Mouse (Mus musculus) large intestine, adult 2 months (tissue): Measurements from ENCODE around the gene 4930447C04Rik. TPM values are rescaled to one million over a fixed set of nuclear protein-coding genes. Genes with fewer than 3 reads are reported as not detected.

Source experiments
- DNase-seq: peaks from one replicate; pipeline ENCODE4 v3.0.0-alpha.2; 2012; ENCODE audit warnings: low read depth, low spot score
- WGBS: fragments of 180-500 bp; shearing (Covaris S2); methylation state at CpG from one replicate; pipeline ENCODE4 v1.1.7; 2018; 5-methylcytosine and 5-hydroxymethylcytosine counted together
- polyA plus RNA-seq: library from polyadenylated mRNA; depleted of rRNA; stranded (reverse); fragments of >200 nt; gene quantifications from 2 replicates; pipeline ENCODE4 v1.2.3, GENCODE M21; 2012; rRNA removed

Gene 4930447C04Rik
- polyA plus RNA-seq, 1 experiment = not detected

GRCm38 (mm10) chr12:72843973-72844620 lies 96.5 kb downstream of the 4930447C04Rik start:
- WGBS = 6% methylated on average over 12 of the region's 12 CpGs
- peak; percentile 82 for DNase-seq

- WGBS = 42% methylated on average over 4 of the region's 4 CpGs
- DNase-seq = no peak
Measured at GRCm38 (mm10) chr12:72843555-72843954, 97.0 kb downstream of the 4930447C04Rik start.

GRCm38 (mm10) chr12:72843135-72843534 lies 97.4 kb downstream of the 4930447C04Rik start:
- no peak for DNase-seq
- WGBS = 75% methylated on average over 4 of the region's 4 CpGs

GRCm38 (mm10) chr12:72841500-72841899 lies 99.1 kb downstream of the 4930447C04Rik start:
- no peak for DNase-seq
- WGBS = 97% methylated on average over 1 of the region's 1 CpGs

- WGBS = 86% methylated on average over 4 of the region's 4 CpGs
- no peak for DNase-seq
Measured at GRCm38 (mm10) chr12:72837302-72837701, 103.3 kb downstream of the 4930447C04Rik start.

GRCm38 (mm10) chr12:72835518-72836015 lies 105.0 kb downstream of the 4930447C04Rik start:
- WGBS = 73% methylated on average over 8 of the region's 8 CpGs
- no peak for DNase-seq

- WGBS = 77% methylated on average over 14 of the region's 14 CpGs
Measured at GRCm38 (mm10) chr12:72834773-72835517, 105.6 kb downstream of the 4930447C04Rik start.

GRCm38 (mm10) chr12:72831711-72832432 lies 108.7 kb downstream of the 4930447C04Rik start:
- DNase-seq = no peak
- WGBS = 5% methylated on average over 42 of the region's 42 CpGs

More at GRCm38 (mm10) chr12:72834773-72835517, 105.6 kb downstream of the 4930447C04Rik start:
- no peak for DNase-seq

Other genes starting within 250 kb of the 4930447C04Rik start
- gene Ppm1a, start 183.3 kb downstream of the 4930447C04Rik start, polyA plus RNA-seq = 50.4 and 68.0 TPM in 2 replicates
- gene Six6, start 882 bp downstream of the 4930447C04Rik start, polyA plus RNA-seq = not detected in 2 replicates
- not detected in 2 replicates for gene Six1, start 113.1 kb upstream of the 4930447C04Rik start, polyA plus RNA-seq
- 0.11 and 0.14 TPM in 2 replicates for gene Six4, start 172.7 kb upstream of the 4930447C04Rik start, polyA plus RNA-seq
- gene Mnat1, start 182.9 kb upstream of the 4930447C04Rik start, polyA plus RNA-seq = 3.8 TPM in 2 replicates